Mouse (Mus musculus) limb, embryonic 11.5 days (tissue): ENCODE data around the gene Asb1. TPM values are rescaled to one million over a fixed set of nuclear protein-coding genes. Genes with fewer than 3 reads are reported as not detected.

Experiments used
- ATAC-seq: fragments of 200-750 bp; cut with Nextera tagmentation; 2 replicates; pipeline ENCODE4 v1.8.0; 2017; ENCODE audit warnings: low read depth; ENCODE audit not compliant: insufficient number of reproducible peaks, low FRiP score, low TSS enrichment
- DNase-seq: peaks from one replicate; pipeline ENCODE4 v3.0.0-alpha.2; 2015; ENCODE audit warnings: low spot score
- H3K27ac ChIP-seq: fragments of 300-500 bp; sonication (generic); replicated peaks from 2 replicates; pipeline ENCODE4 v1.5.1; 2014; ENCODE audit warnings: low read depth, mild to moderate bottlenecking, low read length
- H3K27me3 ChIP-seq: fragments of 300-500 bp; sonication (generic); 2 replicates; pipeline ENCODE4 v1.6.1; 2014; ENCODE audit warnings: mild to moderate bottlenecking, low read length, mixed read lengths; ENCODE audit not compliant: control insufficient read depth, insufficient read depth
- H3K36me3 ChIP-seq: fragments of 300-500 bp; sonication (generic); 2 replicates; pipeline ENCODE4 v1.6.1; 2014; ENCODE audit warnings: mild to moderate bottlenecking, low read length, moderate library complexity, mixed read lengths; ENCODE audit not compliant: control insufficient read depth, insufficient read depth
- H3K4me1 ChIP-seq: fragments of 300-500 bp; sonication (generic); 2 replicates; pipeline ENCODE4 v1.6.1; 2014; ENCODE audit warnings: low read length, mixed read lengths; ENCODE audit not compliant: control insufficient read depth, insufficient read depth
- H3K4me2 ChIP-seq: fragments of 300-500 bp; sonication (generic); 2 replicates; pipeline ENCODE4 v1.6.1; 2014; ENCODE audit warnings: low read depth, mild to moderate bottlenecking, moderate library complexity; ENCODE audit not compliant: severe bottlenecking
- H3K4me3 ChIP-seq: fragments of 300-500 bp; sonication (generic); 2 replicates; pipeline ENCODE4 v1.5.1; 2014; ENCODE audit warnings: low read depth, low read length
- H3K9ac ChIP-seq: fragments of 300-500 bp; sonication (generic); 2 replicates; pipeline ENCODE4 v1.6.1; 2014; ENCODE audit warnings: mild to moderate bottlenecking, low read length
- H3K9me3 ChIP-seq: fragments of 300-500 bp; sonication (generic); 2 replicates; pipeline ENCODE4 v1.6.1; 2016; ENCODE audit warnings: low read length; ENCODE audit not compliant: control insufficient read depth
- WGBS: fragments of 180-500 bp; shearing (Covaris S2); extraction: QIAGEN DNeasy Blood & Tissue Kit; methylation state at CpG from one replicate; pipeline ENCODE4 v1.1.7; 2014; 5-methylcytosine and 5-hydroxymethylcytosine counted together
- polyA plus RNA-seq: library from polyadenylated mRNA; unstranded; fragments of >200 nt; fragmentation: Nextera tagmentation; extraction: Ambion mirVana; gene quantifications from 2 replicates; pipeline ENCODE4 v1.2.1, GENCODE M21; 2014

The Asb1 gene
- 6.7 and 7.6 TPM in 2 replicates for polyA plus RNA-seq

DNA sequence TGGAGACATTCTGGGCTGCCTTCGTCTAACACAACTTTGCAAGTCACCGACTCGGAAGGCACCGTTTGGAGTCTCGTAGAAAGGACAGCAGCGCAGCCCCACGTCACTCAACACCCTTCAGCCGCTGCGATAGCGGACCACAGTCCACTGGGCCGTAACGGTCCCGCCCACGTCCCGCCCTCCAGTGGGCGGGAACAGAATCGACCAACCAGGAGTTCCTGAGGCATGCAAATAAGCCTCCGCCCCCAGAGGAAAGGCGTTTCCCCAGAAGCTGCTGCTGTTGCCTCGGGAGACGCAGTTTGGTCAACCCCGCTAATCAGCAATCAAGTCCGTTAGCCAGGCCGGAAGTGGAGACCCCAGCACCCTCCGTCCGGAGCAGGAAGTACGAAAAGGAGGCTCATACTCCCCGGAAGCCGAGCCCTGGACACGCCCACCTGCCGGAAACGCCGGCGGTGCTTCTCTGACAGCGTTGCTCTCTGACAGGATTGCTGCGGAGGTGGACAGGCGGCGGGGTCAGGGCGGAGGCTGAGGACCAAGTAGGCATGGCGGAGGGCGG is at the start of gene Asb1:
Gene Asb1 (plus strand): TSS at position 274 of the 556 bp plus-strand sequence.
- peak within 1 kb of the TSS; percentile 97 for H3K4me2 ChIP-seq
- peaks cover 10% of the 10 kb centered on the region for H3K4me1 ChIP-seq
- DNase-seq: peak; percentile 95
- H3K27ac ChIP-seq: no peak within 1 kb of the TSS
- peak within 1 kb of the TSS; percentile 84 for H3K4me3 ChIP-seq
- peaks cover 16% of the 10 kb centered on the region; the same call in 1 of the 2 replicates for H3K27me3 ChIP-seq
- H3K9ac ChIP-seq: peak within 1 kb of the TSS; percentile 51
- ATAC-seq: peak; percentile 94
- H3K36me3 ChIP-seq: no peaks in the 10 kb centered on the region
- under 1% methylated on average over 41 of the region's 41 CpGs for WGBS
- no peaks in the 10 kb centered on the region for H3K9me3 ChIP-seq

DNA sequence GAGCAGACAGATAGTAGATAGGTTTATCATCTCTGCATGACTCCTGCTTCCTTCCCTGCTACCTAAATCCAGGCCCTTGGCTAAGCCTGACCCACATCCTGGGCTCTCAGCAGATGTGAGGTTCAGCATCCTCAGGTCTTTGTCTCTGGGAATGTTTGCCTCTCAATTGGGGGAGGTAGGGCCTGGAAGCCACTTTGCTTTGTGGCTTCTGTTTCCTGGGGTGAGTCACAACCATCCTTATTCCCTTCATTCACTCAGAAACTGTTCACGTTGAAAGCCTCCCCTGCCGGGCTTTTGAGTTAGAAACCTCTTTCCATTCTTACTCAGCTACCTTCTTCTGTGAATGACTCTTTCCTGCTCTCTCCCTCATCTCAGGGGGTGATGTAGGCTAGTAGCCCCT is 47.6 kb upstream of the Asb1 start:
- Histone ChIP-seq H3K27ac (no peak overlapping the region), H3K9ac (no peak overlapping the region), H3K4me1 (peaks cover 6% of the 10 kb centered on the region; the same call in 1 of the 2 replicates), H3K4me2 (no peak overlapping the region), H3K36me3 (no peaks in the 10 kb centered on the region), H3K4me3 (no peak overlapping the region), H3K9me3 (no peaks in the 10 kb centered on the region), H3K27me3 (no peaks in the 10 kb centered on the region)
- no peak for ATAC-seq
- no peak for DNase-seq
- 57% methylated on average over 2 of the region's 2 CpGs for WGBS

DNA sequence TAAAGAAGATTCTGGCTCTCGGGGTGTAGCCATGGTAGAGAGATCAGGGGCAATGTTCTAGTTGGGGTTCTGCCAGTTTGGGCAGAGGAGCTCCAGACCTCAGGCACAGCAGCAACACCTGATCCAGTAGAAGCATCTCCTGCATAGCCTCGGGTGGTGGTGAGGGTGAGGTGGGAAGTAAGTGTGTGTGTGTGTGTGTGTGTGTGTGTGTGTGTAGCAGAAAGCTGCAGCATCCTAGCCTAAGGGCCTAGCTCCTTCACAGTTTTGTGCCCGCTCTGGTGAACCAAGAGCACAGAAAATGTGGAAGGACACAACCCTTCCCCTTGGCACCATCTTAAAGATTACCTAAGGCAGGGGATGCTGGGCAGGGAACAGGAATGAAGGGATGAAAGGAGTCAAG is 46.4 kb upstream of the Asb1 start:
- H3K4me2 ChIP-seq: peak overlapping the region; percentile 58
- peaks cover 6% of the 10 kb centered on the region; the same call in 1 of the 2 replicates for H3K4me1 ChIP-seq
- DNase-seq (no peak), ATAC-seq (no peak; the same call in 1 of the 2 replicates)
- 0 out of 2 replicates have a peak overlapping the region, but pooled peaks have one; percentile 94 for H3K4me3 ChIP-seq
- no peak overlapping the region for H3K27ac ChIP-seq
- no peak overlapping the region for H3K9ac ChIP-seq
- 60% methylated on average over 3 of the region's 3 CpGs for WGBS
- no peaks in the 10 kb centered on the region for H3K27me3 ChIP-seq
- H3K36me3 ChIP-seq: no peaks in the 10 kb centered on the region
- no peaks in the 10 kb centered on the region for H3K9me3 ChIP-seq

DNA sequence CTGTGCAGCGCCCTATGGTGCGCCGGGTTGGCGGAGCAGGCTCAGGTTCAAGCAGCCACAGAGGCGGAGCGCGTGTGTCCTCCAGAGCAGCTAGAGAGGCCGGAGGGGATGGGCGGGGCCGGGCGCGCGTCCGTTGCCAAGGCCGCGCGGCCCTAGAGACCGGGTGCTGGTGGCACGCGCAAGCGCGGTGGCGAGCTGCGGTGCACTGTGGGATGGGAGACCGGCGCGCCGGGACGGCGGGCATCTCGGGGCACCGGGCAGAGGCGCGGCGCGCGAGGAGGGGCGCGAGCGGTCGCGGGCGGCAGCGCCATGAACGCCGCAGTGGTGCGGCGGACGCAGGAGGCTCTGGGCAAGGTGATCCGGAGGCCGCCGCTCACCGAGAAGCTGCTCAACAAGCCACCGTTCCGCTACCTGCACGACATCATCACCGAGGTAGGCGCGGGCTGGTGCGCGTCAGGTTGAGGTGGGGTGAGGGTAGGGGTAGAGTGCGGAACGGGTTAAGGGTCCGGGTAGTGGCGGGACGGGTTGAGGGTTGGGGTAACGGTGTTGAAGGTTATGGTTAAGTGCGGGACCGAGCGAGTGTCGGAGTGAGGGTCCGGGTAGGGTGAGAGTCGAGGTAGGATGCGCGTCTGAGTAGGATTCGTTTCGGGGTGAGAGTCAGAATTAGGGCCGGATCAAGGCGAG is 45.7 kb upstream of the Asb1 start, which contains the start of gene Traf3ip1:
Gene Traf3ip1 (plus strand): TSS at position 191 of the 684 bp plus-strand sequence.
- Histone ChIP-seq H3K27ac (no peak within 1 kb of the TSS), H3K4me2 (peak within 1 kb of the TSS; percentile 58), H3K27me3 (no peaks in the 10 kb centered on the region), H3K9ac (peak within 1 kb of the TSS; percentile 85), H3K4me3 (peak within 1 kb of the TSS; percentile 94), H3K4me1 (peaks cover 6% of the 10 kb centered on the region; the same call in 1 of the 2 replicates), H3K9me3 (no peaks in the 10 kb centered on the region), H3K36me3 (no peaks in the 10 kb centered on the region)
- DNase-seq (peak; percentile 94), ATAC-seq (peak; percentile 92)
- WGBS: under 1% methylated on average over 75 of the region's 79 CpGs

DNA sequence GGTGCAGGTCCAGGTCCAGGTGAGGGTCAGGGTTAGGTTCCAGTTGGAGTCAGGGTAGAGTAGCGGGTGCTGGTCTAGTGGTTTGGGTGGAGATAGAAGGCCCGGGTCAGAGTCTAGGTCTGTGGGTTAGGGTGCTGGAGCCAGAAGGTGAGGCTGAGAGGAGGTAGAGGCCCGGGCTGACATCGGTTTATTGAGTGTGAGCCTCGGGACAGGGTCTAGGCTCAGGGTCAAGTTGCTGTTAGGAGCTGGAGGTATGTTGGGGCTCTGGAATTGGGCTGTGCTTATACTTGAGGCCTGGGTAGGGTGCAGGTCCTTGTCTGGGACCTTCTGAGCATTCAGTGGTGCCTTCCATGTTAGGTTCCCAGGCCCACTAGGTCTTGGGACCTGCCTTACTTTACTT is 45.0 kb upstream of the Asb1 start:
- H3K9ac ChIP-seq: peak overlapping the region; percentile 85
- H3K4me3 ChIP-seq: peak overlapping the region; percentile 94
- H3K27ac ChIP-seq: no peak overlapping the region
- no peaks in the 10 kb centered on the region for H3K9me3 ChIP-seq
- ATAC-seq (no peak; the same call in 1 of the 2 replicates), DNase-seq (no peak)
- peak overlapping the region; percentile 58 for H3K4me2 ChIP-seq
- H3K27me3 ChIP-seq: no peaks in the 10 kb centered on the region
- no peaks in the 10 kb centered on the region for H3K36me3 ChIP-seq
- H3K4me1 ChIP-seq: peaks cover 6% of the 10 kb centered on the region; the same call in 1 of the 2 replicates
- 45% methylated on average over 5 of the region's 5 CpGs for WGBS

DNA sequence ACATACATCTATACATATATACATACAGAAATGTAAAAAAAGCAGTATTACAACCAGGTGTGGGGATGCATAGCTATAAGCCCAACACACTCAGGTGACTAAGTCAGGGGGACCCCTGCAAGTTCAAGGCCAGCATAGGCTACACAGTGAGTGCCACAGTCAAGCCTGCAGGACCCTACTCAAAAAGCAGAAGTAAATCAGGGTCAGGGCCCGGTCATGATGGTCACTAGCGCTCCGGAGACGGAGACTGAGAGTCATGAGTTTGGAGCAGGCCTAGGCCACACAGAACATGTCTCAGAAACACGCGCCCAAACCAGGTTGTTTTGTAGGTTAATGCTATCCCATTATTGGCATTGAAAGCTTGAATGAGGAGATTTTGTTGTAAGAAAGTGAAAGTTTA is 41.8 kb upstream of the Asb1 start:
- Histone ChIP-seq H3K9me3 (no peaks in the 10 kb centered on the region), H3K27me3 (no peaks in the 10 kb centered on the region), H3K4me2 (no peak overlapping the region), H3K9ac (no peak overlapping the region), H3K36me3 (peaks cover 3% of the 10 kb centered on the region), H3K4me3 (no peak overlapping the region), H3K27ac (no peak overlapping the region), H3K4me1 (peaks cover 6% of the 10 kb centered on the region; the same call in 1 of the 2 replicates)
- no peak for DNase-seq
- no peak for ATAC-seq
- WGBS: 93% methylated on average over 6 of the region's 6 CpGs

DNA sequence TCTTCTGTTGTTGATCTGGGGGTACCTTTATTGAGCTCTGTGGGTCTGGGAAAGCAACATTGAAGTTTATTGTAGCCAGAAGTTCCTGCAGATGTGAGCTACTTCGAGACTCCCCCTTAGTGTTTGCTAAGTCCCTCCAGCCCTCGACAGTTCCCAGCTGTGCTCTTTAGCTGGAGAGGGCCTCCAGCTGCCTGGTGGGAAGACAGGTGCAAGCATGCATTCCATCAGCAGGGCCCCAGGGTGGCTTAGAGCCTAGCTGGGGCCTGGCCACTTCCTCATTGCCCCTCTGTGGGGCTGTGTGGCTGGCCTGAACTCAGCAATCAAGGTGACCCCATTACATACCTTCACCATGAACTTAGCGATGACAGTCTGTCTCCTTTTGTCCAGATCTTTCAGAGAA is 35.7 kb upstream of the Asb1 start:
- H3K4me1 ChIP-seq: no peaks in the 10 kb centered on the region
- H3K9ac ChIP-seq: no peak overlapping the region
- H3K36me3 ChIP-seq: peaks cover 3% of the 10 kb centered on the region
- H3K27ac ChIP-seq: no peak overlapping the region
- ATAC-seq: no peak
- H3K27me3 ChIP-seq: no peaks in the 10 kb centered on the region
- H3K4me3 ChIP-seq: no peak overlapping the region
- H3K9me3 ChIP-seq: no peaks in the 10 kb centered on the region
- no peak overlapping the region for H3K4me2 ChIP-seq
- 74% methylated on average over 3 of the region's 3 CpGs for WGBS
- no peak for DNase-seq

DNA sequence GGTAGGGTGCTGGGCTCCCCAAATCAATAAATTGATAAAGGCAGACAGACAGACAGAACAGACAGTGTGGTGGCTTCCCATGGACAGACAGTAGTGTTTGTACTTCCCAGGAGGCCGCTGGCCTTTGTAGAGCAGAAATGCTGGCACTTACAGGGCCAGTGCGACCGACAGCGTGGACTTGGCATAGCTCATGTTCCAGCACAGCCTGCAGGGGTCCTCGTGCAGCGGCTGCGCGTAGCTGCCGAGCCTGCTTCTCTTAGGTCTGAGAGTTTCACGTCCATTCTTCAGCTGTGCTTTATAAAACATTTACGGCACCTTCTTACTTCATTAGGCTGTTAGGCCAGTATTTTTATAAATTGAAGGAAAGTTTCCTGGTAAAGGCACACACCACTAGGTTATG is 25.4 kb upstream of the Asb1 start:
- no peak overlapping the region for H3K9ac ChIP-seq
- H3K4me1 ChIP-seq: no peaks in the 10 kb centered on the region
- 79% methylated on average over 11 of the region's 11 CpGs for WGBS
- DNase-seq (no peak), ATAC-seq (no peak)
- no peak overlapping the region for H3K27ac ChIP-seq
- no peaks in the 10 kb centered on the region for H3K27me3 ChIP-seq
- H3K9me3 ChIP-seq: no peaks in the 10 kb centered on the region
- H3K4me3 ChIP-seq: no peak overlapping the region
- peaks cover 2% of the 10 kb centered on the region; the same call in 1 of the 2 replicates for H3K36me3 ChIP-seq
- H3K4me2 ChIP-seq: no peak overlapping the region
